Mouse (Mus musculus) embryo, embryonic 11.5 days (tissue): ENCODE data around the gene Abhd6.

Source experiments
- DNase-seq: peaks from one replicate; pipeline ENCODE4 v3.0.0-alpha.2; 2012; ENCODE audit warnings: low read depth, low spot score

Gene Abhd6

DNA sequence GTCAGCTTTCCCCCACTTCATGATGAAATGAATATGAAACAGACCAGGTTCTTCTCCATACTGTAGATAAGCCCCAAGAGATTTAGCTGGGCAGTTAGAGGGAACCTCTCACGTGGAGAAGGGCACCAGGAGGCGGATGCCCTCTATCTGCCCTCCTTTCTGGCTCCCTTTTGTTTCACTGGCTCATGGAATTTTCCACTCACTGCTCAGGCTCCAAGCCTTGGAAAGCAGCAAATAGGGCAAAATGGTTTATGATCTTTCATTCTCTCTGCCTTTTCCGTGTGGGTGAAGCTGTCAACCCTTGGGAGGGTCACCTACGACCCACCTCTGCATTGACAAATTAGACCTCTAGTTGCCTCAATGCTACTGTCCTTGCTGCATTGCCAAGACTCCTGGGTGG is 27.8 kb downstream of the Abhd6 start:
- no peak for DNase-seq

GRCm38 (mm10) chr14:8032087-8032944 is 29.6 kb downstream of the Abhd6 start:
- no peak for DNase-seq

DNA sequence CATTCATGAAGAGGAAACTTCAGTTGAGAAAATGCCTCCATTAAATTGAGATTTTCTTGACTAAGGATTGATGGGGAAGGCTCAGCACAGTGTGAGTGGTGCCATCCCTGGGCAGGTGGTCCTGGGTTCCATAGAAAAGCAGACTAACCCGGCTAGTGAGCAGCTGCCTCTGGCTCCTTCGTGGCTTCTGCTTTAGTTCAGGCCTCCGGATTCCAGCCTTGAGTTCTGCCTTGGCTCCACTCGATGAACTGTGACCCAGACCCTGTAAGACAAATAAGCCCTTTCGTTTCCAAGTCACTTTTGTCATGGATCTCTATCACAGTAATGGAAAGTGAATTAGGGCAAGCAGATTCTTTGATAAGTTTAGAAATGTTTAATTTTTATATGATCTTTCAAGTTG is 31.9 kb downstream of the Abhd6 start:
- no peak for DNase-seq

GRCm38 (mm10) chr14:8035951-8036350 is 33.2 kb downstream of the Abhd6 start:
- DNase-seq: no peak

- no peak for DNase-seq
These were observed 33.7 kb downstream of the Abhd6 start for GRCm38 (mm10) chr14:8036406-8036805.

- no peak for DNase-seq
These were observed 35.4 kb downstream of the Abhd6 start for GRCm38 (mm10) chr14:8038150-8038549.

DNA sequence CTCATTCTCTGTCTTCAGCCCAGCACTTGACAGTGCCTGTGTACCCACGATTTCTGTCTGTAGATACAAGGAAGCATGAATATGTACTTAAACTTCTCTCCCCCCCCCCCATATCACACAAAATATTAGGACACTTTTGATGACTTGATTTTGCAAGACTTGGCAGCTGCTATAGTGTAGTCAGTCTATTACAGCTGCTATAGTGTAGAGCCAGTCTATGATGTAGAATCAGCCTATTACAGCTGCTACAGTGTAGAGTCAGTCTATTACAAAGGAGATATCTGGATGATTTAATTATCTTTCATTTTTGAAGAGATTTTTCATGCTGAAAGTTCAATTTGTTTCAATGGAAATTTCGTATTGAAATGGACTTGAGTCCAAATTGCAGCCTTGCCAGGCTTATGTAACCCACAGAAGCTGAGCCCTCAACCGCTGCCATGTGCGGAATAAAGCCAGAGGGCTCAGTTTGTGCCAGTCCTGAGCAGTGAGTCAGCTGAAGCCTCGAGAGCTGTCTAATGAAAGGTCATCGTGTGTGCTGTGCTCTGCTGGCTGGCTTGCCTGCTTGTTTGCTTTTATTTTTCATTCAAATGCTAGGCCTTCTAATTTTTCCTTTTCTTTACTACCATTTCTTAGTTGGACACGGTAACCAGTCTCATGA is 36.2 kb downstream of the Abhd6 start:
- no peak for DNase-seq

GRCm38 (mm10) chr14:8040179-8040578 is 37.5 kb downstream of the Abhd6 start:
- no peak for DNase-seq

DNA sequence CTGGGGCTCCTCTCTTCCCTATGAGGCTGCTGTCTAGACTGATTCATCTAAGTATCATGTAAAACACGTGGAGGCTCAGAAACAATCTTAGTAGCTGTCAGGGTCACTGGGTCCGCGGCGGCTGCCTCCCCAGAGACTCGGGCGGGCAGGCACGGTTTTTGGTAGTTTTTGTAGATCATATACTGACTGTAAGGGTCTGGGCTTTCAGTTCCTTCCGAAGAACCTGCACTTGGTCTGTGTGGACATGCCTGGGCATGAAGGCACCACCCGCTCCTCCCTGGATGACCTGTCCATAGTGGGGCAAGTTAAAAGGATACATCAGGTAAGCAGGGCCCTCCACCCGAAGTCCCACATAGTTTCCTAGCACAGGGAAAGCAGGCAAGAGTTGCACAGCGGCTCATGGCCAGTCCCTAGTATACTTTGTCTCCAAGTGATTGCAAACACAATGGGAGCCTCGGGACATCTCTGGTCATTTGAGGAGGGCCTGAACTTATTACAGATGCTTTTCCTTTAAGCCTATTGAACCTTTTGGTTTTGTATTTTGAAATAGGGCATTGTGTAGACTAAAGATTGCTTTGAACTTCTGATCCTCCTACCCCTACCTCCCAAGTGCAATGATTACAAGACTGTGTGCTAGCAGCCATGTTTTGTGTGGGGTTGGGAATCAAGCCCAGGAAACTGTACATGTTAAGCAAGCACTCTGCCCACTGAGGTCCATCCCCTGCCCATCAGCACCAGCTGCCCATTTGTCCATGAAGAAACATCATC is 38.4 kb downstream of the Abhd6 start:
- no peak for DNase-seq

- DNase-seq: no peak
These were observed 39.4 kb downstream of the Abhd6 start for GRCm38 (mm10) chr14:8042120-8042519.

DNA sequence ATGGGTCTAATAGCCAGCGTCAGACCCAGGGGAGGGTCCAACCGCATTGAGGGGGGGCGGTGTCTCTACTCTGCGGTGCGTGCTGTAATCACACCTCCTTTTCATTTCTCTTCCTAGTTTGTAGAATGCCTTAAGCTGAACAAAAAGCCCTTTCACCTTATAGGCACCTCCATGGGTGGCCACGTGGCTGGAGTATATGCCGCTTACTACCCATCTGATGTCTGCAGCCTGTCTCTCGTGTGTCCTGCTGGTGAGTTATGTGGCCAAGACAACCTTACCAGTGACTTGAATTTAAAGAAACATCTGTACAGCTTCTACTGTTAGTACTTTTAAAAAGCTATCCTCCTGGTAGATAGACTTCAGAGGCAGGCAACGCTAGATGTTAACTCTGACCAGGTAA is 39.9 kb downstream of the Abhd6 start:
- no peak for DNase-seq

- peak; percentile 29 for DNase-seq
These were observed 41.6 kb downstream of the Abhd6 start for GRCm38 (mm10) chr14:8044330-8044729.

DNA sequence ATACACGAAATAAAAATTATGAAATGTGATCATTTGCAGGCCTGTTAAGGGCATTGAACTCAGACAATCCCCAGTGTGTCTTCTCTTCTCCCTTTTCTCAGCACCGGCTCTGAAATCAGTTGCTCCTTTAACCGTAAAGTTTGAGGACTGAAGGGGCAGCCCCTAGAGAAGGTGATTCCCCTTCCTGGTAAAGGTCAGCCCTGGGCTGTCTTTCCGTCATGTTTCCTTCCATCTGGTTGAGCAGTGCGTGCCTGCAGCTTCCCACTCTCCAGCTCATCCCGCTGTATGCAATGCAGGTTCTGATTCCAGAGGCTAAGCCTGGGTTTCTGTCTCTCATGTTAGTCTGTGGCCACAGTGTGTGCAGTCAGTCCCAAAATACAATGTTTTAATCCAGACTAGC is 42.1 kb downstream of the Abhd6 start:
- no peak for DNase-seq

DNA sequence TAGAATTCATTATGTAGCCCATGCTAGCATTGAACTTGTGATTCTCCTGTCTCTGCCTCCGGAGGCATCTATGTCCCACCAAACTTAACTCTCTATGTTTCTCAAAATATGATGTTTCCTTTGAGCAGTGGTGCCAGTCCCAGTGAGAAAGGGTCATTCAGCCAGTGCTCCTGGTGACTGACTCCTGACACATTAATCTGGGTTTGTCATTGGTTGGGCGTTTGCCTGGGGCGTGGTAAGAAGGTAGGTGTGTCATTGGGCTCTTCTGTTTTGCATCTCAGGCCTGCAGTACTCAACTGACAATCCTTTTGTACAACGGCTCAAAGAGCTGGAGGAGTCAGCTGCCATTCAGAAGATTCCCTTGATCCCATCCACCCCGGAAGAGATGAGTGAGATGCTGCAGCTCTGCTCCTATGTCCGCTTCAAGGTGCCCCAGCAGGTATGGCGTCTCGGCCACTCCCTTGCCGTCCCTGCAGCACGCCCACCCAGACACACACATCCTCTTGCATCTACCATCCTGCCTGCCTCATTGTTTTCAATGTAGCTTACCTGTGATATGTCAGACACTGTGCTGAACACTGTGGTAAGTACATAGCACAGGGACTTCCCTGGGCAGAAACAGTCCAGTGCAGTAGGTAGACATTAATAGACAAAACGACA is 42.6 kb downstream of the Abhd6 start:
- DNase-seq: no peak

- DNase-seq: no peak
These were observed 44.1 kb downstream of the Abhd6 start for GRCm38 (mm10) chr14:8046839-8047238.

DNA sequence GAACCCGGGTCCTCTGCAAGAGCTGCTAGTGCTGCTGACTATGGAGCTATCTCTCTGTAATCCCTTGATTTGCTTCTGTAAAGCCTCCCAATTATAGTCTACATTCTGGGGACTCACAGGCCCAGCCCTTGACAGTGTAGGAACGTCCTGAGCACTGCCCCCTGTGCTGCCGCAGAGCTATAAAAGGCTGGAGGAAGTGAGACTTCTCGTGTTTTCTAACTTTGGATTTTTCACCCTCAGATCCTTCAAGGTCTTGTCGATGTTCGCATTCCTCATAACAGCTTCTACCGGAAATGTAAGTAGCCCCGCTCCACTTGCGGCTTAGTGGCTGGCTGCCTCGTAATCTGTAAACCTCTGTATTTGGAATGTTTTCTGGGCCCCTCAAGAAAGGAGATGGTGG is 46.6 kb downstream of the Abhd6 start:
- no peak for DNase-seq

GRCm38 (mm10) chr14:8051869-8052268 is 49.2 kb downstream of the Abhd6 start:
- no peak for DNase-seq

GRCm38 (mm10) chr14:8052661-8053060 is 50.0 kb downstream of the Abhd6 start:
- no peak for DNase-seq

DNA sequence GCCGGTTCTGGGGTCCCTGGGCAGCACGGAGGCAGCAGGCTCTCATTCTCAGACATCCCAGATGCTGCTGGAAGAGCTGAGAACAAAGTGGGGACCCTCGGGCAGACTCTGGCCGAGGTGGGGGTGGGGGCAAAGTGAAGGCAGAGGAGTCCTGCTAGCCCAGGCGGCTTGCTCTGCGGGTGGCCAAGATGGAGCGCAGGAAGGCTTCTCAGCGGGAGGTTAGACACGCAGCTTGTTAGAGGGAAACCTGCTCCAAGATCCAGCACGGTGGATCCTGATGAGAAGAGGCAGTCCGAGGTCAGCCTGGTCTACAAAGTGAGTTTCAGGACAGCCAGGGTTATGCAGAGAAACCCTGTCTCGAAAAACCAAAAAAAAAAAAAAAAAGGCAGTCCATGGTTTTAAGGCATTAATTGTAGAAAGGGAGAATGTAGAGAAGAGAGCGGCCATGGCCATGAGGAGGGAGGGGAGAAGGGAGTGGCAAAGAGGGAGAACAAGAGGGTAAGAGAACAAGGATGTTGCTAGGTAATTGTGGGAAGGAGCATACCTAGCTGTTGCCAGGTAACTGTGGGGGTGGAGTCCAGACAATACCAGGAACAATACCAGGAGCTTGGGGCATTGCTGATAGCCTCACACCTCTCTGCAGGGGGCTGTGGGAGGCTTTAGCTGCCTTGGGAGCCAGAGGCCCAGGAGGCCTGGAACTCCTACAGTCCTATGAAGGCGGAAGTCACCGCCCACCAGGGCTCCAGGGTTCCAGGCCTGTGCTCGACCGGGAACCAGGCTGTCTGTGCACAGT is 51.8 kb downstream of the Abhd6 start:
- no peak for DNase-seq

DNA sequence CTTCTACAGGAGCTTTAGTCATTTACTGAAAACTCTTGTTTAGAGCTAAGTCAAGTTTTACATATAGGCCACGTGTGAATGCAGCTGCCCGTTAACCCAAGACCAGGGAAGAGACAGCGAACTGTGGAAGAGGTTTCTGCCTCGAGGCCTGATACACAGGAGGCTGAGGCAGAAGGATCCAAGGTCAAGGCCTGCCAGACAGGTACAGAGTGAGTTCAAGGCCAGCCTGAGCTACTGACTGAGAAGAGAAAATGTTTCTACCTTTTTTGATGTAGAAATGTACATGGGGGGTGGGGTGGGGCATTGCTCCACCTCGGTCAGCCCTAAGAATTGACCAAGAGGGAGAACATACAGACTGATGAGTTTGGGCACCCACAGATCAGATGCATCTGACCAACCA is 53.4 kb downstream of the Abhd6 start:
- no peak for DNase-seq

GRCm38 (mm10) chr14:8059938-8060337 is 57.2 kb downstream of the Abhd6 start:
- no peak for DNase-seq
